Mouse (Mus musculus) liver, embryonic 14.5 days (tissue): Measurements from ENCODE around the gene Gm49486. TPM values are rescaled to one million over a fixed set of nuclear protein-coding genes. Genes with fewer than 3 reads are reported as not detected.
A peak's percentile ranks its signal among the peaks of the same experiment; 100 is the strongest.

Source experiments
- ATAC-seq: fragments of 200-750 bp; cut with Nextera tagmentation; 2 replicates; pipeline ENCODE4 v1.8.0; 2017; ENCODE audit warnings: moderate number of reproducible peaks, mild to moderate bottlenecking, moderate library complexity; ENCODE audit not compliant: insufficient read depth
- DNase-seq, 3 experiments: peaks; one replicate each; pipeline ENCODE4 v3.0.0-alpha.2; 2012 to 2013; ENCODE audit warnings: low read depth in 3 of 3, low spot score in 3 of 3
- H3K27ac ChIP-seq: fragments of 300-500 bp; sonication (generic); 2 replicates; pipeline ENCODE4 v1.5.1; 2014; ENCODE audit warnings: moderate library complexity, mild to moderate bottlenecking, control low read depth, inconsistent platforms
- H3K27me3 ChIP-seq: fragments of 300-500 bp; sonication (generic); 2 replicates; pipeline ENCODE4 v1.6.1; 2014; ENCODE audit warnings: mild to moderate bottlenecking, low read length, moderate library complexity; ENCODE audit not compliant: control insufficient read depth, insufficient read depth
- H3K36me3 ChIP-seq: fragments of 300-500 bp; sonication (generic); replicated peaks from 2 replicates; pipeline ENCODE4 v1.6.1; 2014; ENCODE audit warnings: low read depth; ENCODE audit not compliant: control insufficient read depth, insufficient read depth
- H3K4me1 ChIP-seq, 2 experiments: fragments of 200-500 bp in 1 of 2; fragments of 300-500 bp in 1 of 2; sonication (generic) in 1 of 2; replicated peaks; 2 replicates each; pipeline ENCODE4 v1.6.1; 2012 to 2014; ENCODE audit warnings: antibody characterized with exemption in 1 of 2, inconsistent platforms in 1 of 2, low read length in 1 of 2; ENCODE audit not compliant: control insufficient read depth in 2 of 2, insufficient read depth in 2 of 2
- H3K4me2 ChIP-seq: fragments of 300-500 bp; sonication (generic); 2 replicates; pipeline ENCODE4 v1.6.1; 2014; ENCODE audit warnings: low read depth, mild to moderate bottlenecking, control low read depth, moderate library complexity
- H3K4me3 ChIP-seq, 2 experiments: fragments of 200-500 bp in 1 of 2; fragments of 300-500 bp in 1 of 2; sonication (generic) in 1 of 2; 2 replicates each; pipeline ENCODE4 v1.5.1; 2012 to 2014; ENCODE audit warnings: low read depth in 2 of 2, low read length in 2 of 2, mild to moderate bottlenecking in 2 of 2, control low read depth in 1 of 2, inconsistent platforms in 1 of 2, moderate library complexity in 1 of 2; ENCODE audit not compliant: insufficient read depth in 1 of 2
- H3K9ac ChIP-seq: fragments of 300-500 bp; sonication (generic); replicated peaks from 2 replicates; pipeline ENCODE4 v1.6.1; 2014; ENCODE audit warnings: mild to moderate bottlenecking, control low read depth, moderate library complexity
- H3K9me3 ChIP-seq: fragments of 300-500 bp; sonication (generic); 2 replicates; pipeline ENCODE4 v1.6.1; 2016; ENCODE audit warnings: low read length, mixed read lengths; ENCODE audit not compliant: control insufficient read depth
- CTCF ChIP-seq: IDR thresholded peaks from 2 replicates; pipeline ENCODE4 v1.5.1; 2016; ENCODE audit warnings: antibody characterized with exemption, low read depth, control low read depth
- EP300 ChIP-seq: IDR thresholded peaks from 2 replicates; pipeline ENCODE4 v1.6.1; 2016; ENCODE audit warnings: antibody characterized with exemption, low read depth
- WGBS: fragments of 180-500 bp; shearing (Covaris S2); extraction: QIAGEN DNeasy Blood & Tissue Kit; methylation state at CpG from one replicate; pipeline ENCODE4 v1.1.7; 2014; ENCODE audit not compliant: insufficient replicate concordance; 5-methylcytosine and 5-hydroxymethylcytosine counted together
- polyA plus RNA-seq, 2 experiments: library from polyadenylated mRNA; depleted of rRNA in 1 of 2; stranded (reverse) in 1 of 2; unstranded in 1 of 2; fragments of >200 nt; fragmentation: Nextera tagmentation in 1 of 2; extraction: Ambion mirVana in 1 of 2; gene quantifications; 2 replicates each; pipeline versions ENCODE4 v1.2.1 to v1.2.3; 2012 to 2014

Gm49486 gene
- polyA plus RNA-seq, 2 experiments = 0.06 TPM; not detected in 1

- ATAC-seq = no peak
- H3K9ac ChIP-seq = no peak within 1 kb of the TSS
Measured at GRCm38 (mm10) chr15:79285399-79285798, 56.2 kb downstream of the Gm49486 start, which contains the start of gene Baiap2l2. Baiap2l2 (minus strand) TSS chr15:79285537.

GRCm38 (mm10) chr15:79286141-79286540, 57.0 kb downstream of the Gm49486 start:
- H3K9ac ChIP-seq = no peak overlapping the region
- no peaks in the 10 kb centered on the region for H3K36me3 ChIP-seq
- no peaks in the 10 kb centered on the region for H3K9me3 ChIP-seq
- no peak overlapping the region for H3K4me2 ChIP-seq
- WGBS = 67% methylated on average over 7 of the region's 7 CpGs
- DNase-seq (no peak), ATAC-seq (no peak)
- H3K4me1 ChIP-seq = peaks cover 8 to 11% of the 10 kb centered on the region in 2 experiments
- no peak overlapping the region for H3K27ac ChIP-seq
- no peak for TF ChIP-seq EP300
- TF ChIP-seq CTCF = no peak
- no peaks in the 10 kb centered on the region for H3K27me3 ChIP-seq
- H3K4me3 ChIP-seq = no peak overlapping the region

More at GRCm38 (mm10) chr15:79285399-79285798, 56.2 kb downstream of the Gm49486 start, which contains the start of gene Baiap2l2:
- TF ChIP-seq CTCF (no peak), EP300 (no peak)
- 49% methylated on average over 10 of the region's 10 CpGs for WGBS
- no peak for DNase-seq
- Histone ChIP-seq H3K4me3 (peak within 1 kb of the TSS in 1 of 2 experiments; percentile 21; a peak in 1 of 4 replicates), H3K36me3 (no peaks in the 10 kb centered on the region), H3K27ac (no peak within 1 kb of the TSS), H3K9me3 (no peaks in the 10 kb centered on the region), H3K4me1 (peaks cover 15 to 17% of the 10 kb centered on the region in 2 experiments), H3K27me3 (no peaks in the 10 kb centered on the region), H3K4me2 (peak within 1 kb of the TSS; percentile 39)

DNA sequence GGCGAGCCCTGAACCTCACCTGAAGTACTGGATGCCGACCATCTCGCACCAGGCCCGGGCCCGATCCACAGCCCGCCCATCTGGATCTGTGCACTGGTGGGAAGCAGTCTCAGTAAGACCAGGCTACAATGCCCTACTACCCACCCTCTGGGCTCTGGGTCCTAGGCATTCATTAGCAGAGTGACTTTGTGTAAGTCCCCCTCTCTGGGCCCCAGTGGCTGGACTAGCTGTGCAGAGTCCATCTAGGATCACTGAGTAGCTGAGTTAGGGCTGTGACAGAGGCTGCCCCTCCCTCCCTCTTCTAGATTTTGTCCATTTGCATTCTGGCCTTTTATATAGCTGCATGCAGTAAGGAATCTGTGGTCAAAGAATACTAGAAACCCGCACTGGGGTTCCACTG, 57.9 kb downstream of the Gm49486 start:
- H3K4me3 ChIP-seq = no peak overlapping the region
- WGBS = 78% methylated on average over 7 of the region's 7 CpGs

DNA sequence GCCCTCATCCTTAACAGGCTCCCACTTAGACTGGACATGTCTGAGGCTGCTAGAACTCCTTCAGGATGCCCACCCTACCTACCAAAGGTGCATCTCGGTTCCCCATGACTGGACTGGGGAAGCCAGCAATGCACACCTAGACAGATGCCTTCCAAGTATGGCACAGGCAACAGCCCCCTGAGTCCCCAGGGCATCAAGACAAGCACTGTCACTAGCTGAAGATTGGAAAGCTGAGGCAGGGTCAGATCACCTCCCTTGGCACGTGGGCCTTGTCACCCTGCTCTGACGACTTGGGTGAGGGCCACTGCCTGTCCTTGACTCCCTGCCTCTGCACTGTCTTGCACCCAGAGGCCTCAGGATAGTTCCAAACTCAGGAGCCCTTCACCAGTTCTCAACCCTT, 59.2 kb downstream of the Gm49486 start:
- WGBS = 67% methylated on average over 3 of the region's 3 CpGs
- DNase-seq (no peak), ATAC-seq (no peak)
- no peaks in the 10 kb centered on the region for H3K4me1 ChIP-seq
- TF ChIP-seq EP300 (no peak), CTCF (no peak)
- no peaks in the 10 kb centered on the region for H3K36me3 ChIP-seq
- H3K27ac ChIP-seq = no peak overlapping the region
- H3K4me2 ChIP-seq = no peak overlapping the region
- H3K27me3 ChIP-seq = no peaks in the 10 kb centered on the region
- no peak overlapping the region for H3K9ac ChIP-seq
- no peaks in the 10 kb centered on the region for H3K9me3 ChIP-seq
- no peak overlapping the region for H3K4me3 ChIP-seq

More for the DNA sequence above, 57.9 kb downstream of the Gm49486 start:
- H3K36me3 ChIP-seq = no peaks in the 10 kb centered on the region
- no peak overlapping the region for H3K27ac ChIP-seq
- H3K9ac ChIP-seq = no peak overlapping the region
- TF ChIP-seq EP300 = no peak
- TF ChIP-seq CTCF = no peak
- no peaks in the 10 kb centered on the region for H3K27me3 ChIP-seq
- peaks cover 0 to 2% of the 10 kb centered on the region in 2 experiments; a peak in 2 of 4 replicates for H3K4me1 ChIP-seq
- DNase-seq (no peak), ATAC-seq (no peak)
- no peak overlapping the region for H3K4me2 ChIP-seq
- no peaks in the 10 kb centered on the region for H3K9me3 ChIP-seq

DNA sequence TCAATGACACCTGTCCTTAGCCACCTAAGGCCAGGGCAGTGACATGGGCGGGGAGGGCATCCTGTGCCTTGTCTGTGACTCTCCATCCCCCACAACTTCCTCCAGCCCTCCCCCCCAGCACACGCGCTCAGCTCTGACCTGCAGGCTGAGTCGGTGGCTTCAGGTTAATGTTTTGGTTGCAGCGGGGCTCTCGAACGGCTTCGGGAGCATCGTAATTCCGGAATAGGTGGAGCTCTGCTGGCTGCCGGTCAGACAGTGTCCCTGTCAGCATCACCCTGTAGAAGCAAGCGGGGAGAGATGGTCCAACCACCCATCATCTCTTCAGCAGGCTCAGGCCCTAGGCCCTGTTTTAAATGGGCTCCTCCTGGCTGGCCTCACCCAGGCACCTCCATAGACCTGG, 60.2 kb downstream of the Gm49486 start:
- DNase-seq (no peak), ATAC-seq (no peak)
- H3K9me3 ChIP-seq = no peaks in the 10 kb centered on the region
- H3K27me3 ChIP-seq = no peaks in the 10 kb centered on the region
- TF ChIP-seq CTCF (no peak), EP300 (no peak)
- 75% methylated on average over 12 of the region's 12 CpGs for WGBS
- no peaks in the 10 kb centered on the region for H3K4me1 ChIP-seq
- H3K4me3 ChIP-seq = no peak overlapping the region
- no peak overlapping the region for H3K4me2 ChIP-seq
- no peak overlapping the region for H3K9ac ChIP-seq
- H3K27ac ChIP-seq = no peak overlapping the region
- H3K36me3 ChIP-seq = no peaks in the 10 kb centered on the region
